Mouse (Mus musculus): ENCODE data around the gene Josd1. TPM values are rescaled to one million over a fixed set of nuclear protein-coding genes. Genes with fewer than 3 reads are reported as not detected.
"Not testable (repeated sequence)": the region's sequence is repeated elsewhere in the genome, so short reads cannot be mapped to it uniquely, and the experiment has no call there.

The Josd1 gene
- polyA plus RNA-seq, 1 experiment from 2014 or later: 17.3 TPM

GRCm38 (mm10) chr15:79683707-79684465, 3.8 kb downstream of the Josd1 start:
- ATAC-seq (ENCODE audit: insufficient number of reproducible peaks, low FRiP score, low TSS enrichment, low read depth) (no peak), DNase-seq (ENCODE audit: low spot score) (no peak)
- no peaks in the 10 kb centered on the region for H3K27me3 ChIP-seq (ENCODE audit: control insufficient read depth, insufficient read depth, low read length)
- H3K4me1 ChIP-seq (ENCODE audit: control insufficient read depth, insufficient read depth, low read length): peaks cover 26% of the 10 kb centered on the region
- no peak overlapping the region for H3K27ac ChIP-seq (replicated peaks; ENCODE audit: low read depth, low read length)
- peak overlapping the region; percentile 70; the same call in 1 of the 2 replicates for H3K4me2 ChIP-seq (ENCODE audit: low read depth, severe bottlenecking)
- WGBS: 83% methylated on average over 19 of the region's 19 CpGs
- H3K4me3 ChIP-seq (ENCODE audit: low read depth, low read length): no peak overlapping the region
- H3K9me3 ChIP-seq (ENCODE audit: control insufficient read depth, low read length): no peaks in the 10 kb centered on the region
- no peak overlapping the region for H3K9ac ChIP-seq (ENCODE audit: low read length)
- H3K36me3 ChIP-seq (ENCODE audit: control insufficient read depth, insufficient read depth, low read length): no peaks in the 10 kb centered on the region

DNA sequence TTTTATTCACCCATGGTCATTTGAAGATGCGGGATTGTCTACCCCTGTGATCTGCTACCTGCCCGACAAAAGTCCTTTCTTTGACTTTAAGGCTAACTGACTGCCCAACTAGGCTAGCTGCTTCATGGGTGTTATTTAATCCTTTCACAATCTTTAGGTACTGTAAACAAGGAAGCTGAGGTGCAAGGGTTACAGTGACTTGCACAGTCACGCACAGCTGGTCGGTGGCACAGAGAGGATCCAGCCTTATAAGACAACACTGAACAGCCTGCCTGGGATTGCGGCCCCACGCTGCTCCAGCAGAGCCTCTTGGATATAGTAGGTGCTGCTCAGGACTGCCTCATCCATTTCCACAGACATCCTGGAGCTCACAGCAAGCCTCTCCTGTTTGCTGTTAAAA, 4.6 kb downstream of the Josd1 start:
- DNase-seq (ENCODE audit: low spot score) (no peak), ATAC-seq (ENCODE audit: insufficient number of reproducible peaks, low FRiP score, low TSS enrichment, low read depth) (no peak)
- Histone ChIP-seq H3K4me3 (ENCODE audit: low read depth, low read length) (no peak overlapping the region), H3K27ac (replicated peaks; ENCODE audit: low read depth, low read length) (no peak overlapping the region), H3K4me2 (ENCODE audit: low read depth, severe bottlenecking) (no peak overlapping the region), H3K9ac (ENCODE audit: low read length) (no peak overlapping the region), H3K36me3 (ENCODE audit: control insufficient read depth, insufficient read depth, low read length) (no peaks in the 10 kb centered on the region), H3K9me3 (ENCODE audit: control insufficient read depth, low read length) (no peaks in the 10 kb centered on the region), H3K4me1 (ENCODE audit: control insufficient read depth, insufficient read depth, low read length) (peaks cover 22% of the 10 kb centered on the region), H3K27me3 (ENCODE audit: control insufficient read depth, insufficient read depth, low read length) (no peaks in the 10 kb centered on the region)
- 92% methylated on average over 6 of the region's 6 CpGs for WGBS

- WGBS: 86% methylated on average over 4 of the region's 4 CpGs
- no peak overlapping the region for H3K27ac ChIP-seq (replicated peaks; ENCODE audit: low read depth, low read length)
These were observed 5.7 kb downstream of the Josd1 start for GRCm38 (mm10) chr15:79681973-79682372.

GRCm38 (mm10) chr15:79677936-79678335, 9.8 kb downstream of the Josd1 start:
- Histone ChIP-seq H3K9ac (ENCODE audit: low read length) (no peak overlapping the region), H3K27ac (replicated peaks; ENCODE audit: low read depth, low read length) (no peak overlapping the region), H3K4me2 (ENCODE audit: low read depth, severe bottlenecking) (no peak overlapping the region), H3K9me3 (ENCODE audit: control insufficient read depth, low read length) (no peaks in the 10 kb centered on the region), H3K4me1 (ENCODE audit: control insufficient read depth, insufficient read depth, low read length) (no peaks in the 10 kb centered on the region), H3K4me3 (ENCODE audit: low read depth, low read length) (no peak overlapping the region), H3K27me3 (ENCODE audit: control insufficient read depth, insufficient read depth, low read length) (no peaks in the 10 kb centered on the region), H3K36me3 (ENCODE audit: control insufficient read depth, insufficient read depth, low read length) (peaks cover 12% of the 10 kb centered on the region)
- no peak for ATAC-seq (ENCODE audit: insufficient number of reproducible peaks, low FRiP score, low TSS enrichment, low read depth)
- no peak for DNase-seq (ENCODE audit: low spot score)
- 88% methylated on average over 2 of the region's 2 CpGs for WGBS

More at GRCm38 (mm10) chr15:79681973-79682372, 5.7 kb downstream of the Josd1 start:
- Histone ChIP-seq H3K4me2 (ENCODE audit: low read depth, severe bottlenecking) (no peak overlapping the region), H3K9me3 (ENCODE audit: control insufficient read depth, low read length) (no peaks in the 10 kb centered on the region), H3K4me3 (ENCODE audit: low read depth, low read length) (no peak overlapping the region), H3K27me3 (ENCODE audit: control insufficient read depth, insufficient read depth, low read length) (no peaks in the 10 kb centered on the region), H3K9ac (ENCODE audit: low read length) (no peak overlapping the region), H3K36me3 (ENCODE audit: control insufficient read depth, insufficient read depth, low read length) (no peaks in the 10 kb centered on the region; the same call in 1 of the 2 replicates), H3K4me1 (ENCODE audit: control insufficient read depth, insufficient read depth, low read length) (peaks cover 22% of the 10 kb centered on the region)
- ATAC-seq (ENCODE audit: insufficient number of reproducible peaks, low FRiP score, low TSS enrichment, low read depth): no peak
- DNase-seq (ENCODE audit: low spot score): no peak

- not testable (repeated sequence) for H3K9ac ChIP-seq (ENCODE audit: low read length); H3K27ac ChIP-seq (replicated peaks; ENCODE audit: low read depth, low read length); ATAC-seq (ENCODE audit: insufficient number of reproducible peaks, low FRiP score, low TSS enrichment, low read depth); H3K27me3 ChIP-seq (ENCODE audit: control insufficient read depth, insufficient read depth, low read length); DNase-seq (ENCODE audit: low spot score); H3K9me3 ChIP-seq (ENCODE audit: control insufficient read depth, low read length); H3K4me1 ChIP-seq (ENCODE audit: control insufficient read depth, insufficient read depth, low read length)
- Histone ChIP-seq H3K36me3 (ENCODE audit: control insufficient read depth, insufficient read depth, low read length) (peaks cover 12% of the 10 kb centered on the region), H3K4me3 (ENCODE audit: low read depth, low read length) (peak overlapping the region; percentile 95), H3K4me2 (ENCODE audit: low read depth, severe bottlenecking) (peak overlapping the region; percentile 61)
- WGBS: 89% methylated on average over 11 of the region's 11 CpGs
These were observed 15.8 kb downstream of the Josd1 start for GRCm38 (mm10) chr15:79671828-79672348.

DNA sequence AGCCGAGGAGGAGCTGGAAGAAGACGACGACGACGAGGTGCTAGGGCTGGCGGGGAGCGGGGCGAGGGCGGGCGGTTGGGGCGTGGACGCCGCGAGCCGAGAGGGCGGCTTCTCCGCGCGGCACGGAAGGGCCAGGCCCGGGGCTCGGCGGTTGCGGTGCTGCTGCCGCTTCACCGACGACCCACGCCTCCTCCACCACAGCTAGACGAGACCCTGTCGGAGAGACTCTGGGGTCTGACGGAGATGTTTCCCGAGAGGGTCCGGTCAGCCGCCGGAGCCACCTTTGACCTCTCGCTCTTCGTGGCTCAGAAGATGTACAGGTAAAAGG, 16.8 kb downstream of the Josd1 start:
- H3K9me3 ChIP-seq (ENCODE audit: control insufficient read depth, low read length): no peaks in the 10 kb centered on the region
- ATAC-seq (ENCODE audit: insufficient number of reproducible peaks, low FRiP score, low TSS enrichment, low read depth) (0 out of 2 replicates have a peak, but pooled peaks have one; percentile 28), DNase-seq (ENCODE audit: low spot score) (no peak)
- H3K4me2 ChIP-seq (ENCODE audit: low read depth, severe bottlenecking): peak overlapping the region; percentile 61
- peak overlapping the region; percentile 95 for H3K4me3 ChIP-seq (ENCODE audit: low read depth, low read length)
- H3K4me1 ChIP-seq (ENCODE audit: control insufficient read depth, insufficient read depth, low read length): no peaks in the 10 kb centered on the region
- H3K27me3 ChIP-seq (ENCODE audit: control insufficient read depth, insufficient read depth, low read length): no peaks in the 10 kb centered on the region
- peak overlapping the region; percentile 85 for H3K9ac ChIP-seq (ENCODE audit: low read length)
- no peak overlapping the region for H3K27ac ChIP-seq (replicated peaks; ENCODE audit: low read depth, low read length)
- WGBS: under 1% methylated on average over 37 of the region's 37 CpGs
- H3K36me3 ChIP-seq (ENCODE audit: control insufficient read depth, insufficient read depth, low read length): peaks cover 12% of the 10 kb centered on the region

- WGBS: 19% methylated on average over 32 of the region's 33 CpGs
- peak within 1 kb of the TSS; percentile 95 for H3K4me3 ChIP-seq (ENCODE audit: low read depth, low read length)
- peak; percentile 93 for ATAC-seq (ENCODE audit: insufficient number of reproducible peaks, low FRiP score, low TSS enrichment, low read depth)
- peak within 1 kb of the TSS; percentile 85 for H3K9ac ChIP-seq (ENCODE audit: low read length)
- H3K36me3 ChIP-seq (ENCODE audit: control insufficient read depth, insufficient read depth, low read length): peaks cover 13% of the 10 kb centered on the region
- H3K4me1 ChIP-seq (ENCODE audit: control insufficient read depth, insufficient read depth, low read length): no peaks in the 10 kb centered on the region
- peak within 1 kb of the TSS; percentile 61 for H3K4me2 ChIP-seq (ENCODE audit: low read depth, severe bottlenecking)
- no peak within 1 kb of the TSS for H3K27ac ChIP-seq (replicated peaks; ENCODE audit: low read depth, low read length)
- no peaks in the 10 kb centered on the region for H3K27me3 ChIP-seq (ENCODE audit: control insufficient read depth, insufficient read depth, low read length)
- peak; percentile 93 for DNase-seq (ENCODE audit: low spot score)
- H3K9me3 ChIP-seq (ENCODE audit: control insufficient read depth, low read length): no peaks in the 10 kb centered on the region
These were observed 17.3 kb downstream of the Josd1 start, which contains the start of gene Tomm22 for GRCm38 (mm10) chr15:79670249-79670971. Gene Tomm22, plus strand, starts transcription at chr15:79670861.

DNA sequence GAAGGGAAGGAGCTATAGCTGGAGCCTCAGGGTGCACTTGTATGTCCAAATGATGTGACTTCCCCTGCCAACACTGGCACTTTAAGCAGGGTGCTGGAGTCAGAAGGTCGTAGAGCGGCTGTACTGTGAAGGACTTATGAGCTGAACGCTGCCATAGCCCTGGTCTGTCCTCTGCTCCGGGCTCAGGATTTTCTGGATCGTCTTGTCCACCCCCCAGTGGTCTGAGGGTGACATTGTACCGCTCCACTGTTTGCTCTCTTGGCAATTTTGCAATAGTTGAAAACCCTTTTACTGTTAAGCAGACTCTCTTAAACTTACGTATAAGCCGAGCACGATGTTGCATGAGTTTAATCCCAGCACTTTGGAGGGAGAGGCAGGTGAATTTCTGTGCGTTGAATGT, 18.5 kb downstream of the Josd1 start:
- Histone ChIP-seq H3K4me2 (ENCODE audit: low read depth, severe bottlenecking) (no peak overlapping the region), H3K27ac (replicated peaks; ENCODE audit: low read depth, low read length) (no peak overlapping the region), H3K36me3 (ENCODE audit: control insufficient read depth, insufficient read depth, low read length) (peaks cover 7% of the 10 kb centered on the region), H3K9ac (ENCODE audit: low read length) (no peak overlapping the region), H3K4me1 (ENCODE audit: control insufficient read depth, insufficient read depth, low read length) (no peaks in the 10 kb centered on the region), H3K9me3 (ENCODE audit: control insufficient read depth, low read length) (no peaks in the 10 kb centered on the region), H3K27me3 (ENCODE audit: control insufficient read depth, insufficient read depth, low read length) (no peaks in the 10 kb centered on the region), H3K4me3 (ENCODE audit: low read depth, low read length) (no peak overlapping the region)
- 71% methylated on average over 10 of the region's 10 CpGs for WGBS
- DNase-seq (ENCODE audit: low spot score) (no peak), ATAC-seq (ENCODE audit: insufficient number of reproducible peaks, low FRiP score, low TSS enrichment, low read depth) (no peak)
